Mouse (Mus musculus): ENCODE measurements around the gene Tpt1.
"Not testable (repeated sequence)": the region's sequence is repeated elsewhere in the genome, so short reads cannot be mapped to it uniquely, and the experiment has no call there.

Tpt1 gene

GRCm38 (mm10) chr14:75833546-75834250 is 11.2 kb upstream of the Tpt1 start:
- Histone ChIP-seq H3K36me3 (ENCODE audit: control insufficient read depth, insufficient read depth, low read length, poor library complexity, severe bottlenecking) (no peaks in the 10 kb centered on the region), H3K27me3 (ENCODE audit: control insufficient read depth, insufficient read depth, low read length, poor library complexity, severe bottlenecking) (no peaks in the 10 kb centered on the region)
- DNase-seq (ENCODE audit: low read depth, low spot score), result no peak

DNA sequence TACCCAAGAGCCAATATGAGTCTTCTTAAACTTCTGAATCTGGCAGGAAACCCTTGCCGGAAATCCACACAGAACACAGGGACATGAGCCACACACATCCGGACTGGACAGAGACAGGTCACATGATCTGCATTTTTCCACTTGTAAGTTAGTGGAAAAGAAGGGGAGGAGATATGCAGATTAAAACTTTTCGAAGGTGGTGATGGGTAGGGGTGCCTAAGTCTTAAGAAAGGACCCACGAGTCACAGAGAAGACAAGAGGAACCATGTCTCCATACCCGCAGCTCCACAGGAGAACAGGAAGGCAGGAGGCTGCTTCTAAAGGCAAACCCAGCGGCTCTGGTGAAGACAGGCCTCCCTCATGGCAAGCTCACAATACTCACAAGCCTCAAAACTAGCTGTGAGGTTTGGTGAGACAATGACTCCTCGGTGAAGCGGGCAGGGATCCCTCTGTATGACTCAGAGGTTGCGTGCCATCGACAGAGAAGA is 10.6 kb upstream of the Tpt1 start:
- Histone ChIP-seq H3K27me3 (ENCODE audit: control insufficient read depth, insufficient read depth, low read length, poor library complexity, severe bottlenecking) (no peaks in the 10 kb centered on the region), H3K36me3 (ENCODE audit: control insufficient read depth, insufficient read depth, low read length, poor library complexity, severe bottlenecking) (no peaks in the 10 kb centered on the region)
- DNase-seq (ENCODE audit: low read depth, low spot score), result peak; percentile 89

- DNase-seq (ENCODE audit: low read depth, low spot score), result peak; percentile 81
- Histone ChIP-seq H3K36me3 (ENCODE audit: control insufficient read depth, insufficient read depth, low read length, poor library complexity, severe bottlenecking) (no peaks in the 10 kb centered on the region), H3K27me3 (ENCODE audit: control insufficient read depth, insufficient read depth, low read length, poor library complexity, severe bottlenecking) (no peaks in the 10 kb centered on the region)
Observed at GRCm38 (mm10) chr14:75834739-75835381, 10.0 kb upstream of the Tpt1 start.

DNA sequence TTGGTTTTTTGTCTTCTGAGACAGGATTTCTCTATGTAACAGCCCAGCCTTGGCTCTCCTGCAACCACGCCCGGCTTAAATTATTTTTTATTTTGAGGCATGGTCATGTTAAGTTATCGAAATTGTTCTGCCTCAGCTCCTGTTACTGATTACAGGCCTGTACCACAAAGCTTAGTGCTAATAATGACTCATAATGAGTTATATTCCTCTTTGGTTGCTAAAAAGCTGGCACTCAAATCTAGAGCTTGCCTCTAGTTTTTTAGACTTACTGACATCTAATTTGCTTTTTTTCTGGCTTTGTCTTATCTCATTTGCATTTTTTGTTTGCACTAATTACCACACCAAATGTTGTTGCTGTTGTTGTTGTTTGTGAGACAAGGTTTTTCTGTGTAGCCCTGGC is 8.3 kb upstream of the Tpt1 start:
- no peak for DNase-seq (ENCODE audit: low read depth, low spot score)
- H3K36me3 ChIP-seq (ENCODE audit: control insufficient read depth, insufficient read depth, low read length, poor library complexity, severe bottlenecking), result no peaks in the 10 kb centered on the region
- no peaks in the 10 kb centered on the region for H3K27me3 ChIP-seq (ENCODE audit: control insufficient read depth, insufficient read depth, low read length, poor library complexity, severe bottlenecking)

DNA sequence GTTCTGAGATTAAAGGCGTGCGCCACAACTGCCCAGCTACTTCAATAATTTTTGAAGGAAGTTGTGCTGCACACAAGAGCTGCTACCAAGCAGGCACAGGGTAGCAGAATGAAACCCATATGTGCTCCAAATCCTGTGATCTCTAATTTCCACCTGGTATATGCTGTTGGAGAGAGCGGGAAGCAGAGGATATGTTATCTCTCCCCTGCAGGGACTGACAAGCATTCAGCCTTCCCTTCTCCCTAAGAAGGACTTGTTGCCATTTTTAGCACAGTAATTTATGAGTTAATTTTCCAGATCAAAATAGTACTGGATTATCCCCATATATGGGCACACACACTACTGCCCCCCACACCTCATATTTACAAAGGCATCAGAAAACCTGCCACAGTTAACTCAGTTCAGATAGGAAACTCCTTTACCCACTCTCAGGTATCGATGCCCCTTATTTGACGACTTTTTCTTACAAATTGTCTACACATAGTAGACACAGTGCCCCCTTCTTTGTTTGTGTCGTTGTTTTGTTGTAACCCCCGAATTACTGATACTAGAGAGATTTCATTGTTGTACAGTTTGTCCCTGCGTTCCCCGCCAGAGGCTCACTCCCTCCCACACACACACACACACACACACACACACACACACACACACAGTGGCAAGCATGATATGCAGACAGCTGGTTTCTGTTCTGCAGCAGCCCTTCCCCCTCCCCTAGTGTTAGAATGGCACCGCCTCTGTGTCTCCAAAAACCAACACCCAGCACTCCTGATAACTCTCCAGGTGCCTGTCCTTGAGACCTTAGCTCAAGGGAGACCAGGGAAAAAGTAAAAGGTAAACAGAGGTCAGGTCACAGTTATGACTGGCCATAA is 7.6 kb upstream of the Tpt1 start:
- Histone ChIP-seq H3K36me3 (ENCODE audit: control insufficient read depth, insufficient read depth, low read length, poor library complexity, severe bottlenecking) (no peaks in the 10 kb centered on the region), H3K27me3 (ENCODE audit: control insufficient read depth, insufficient read depth, low read length, poor library complexity, severe bottlenecking) (no peaks in the 10 kb centered on the region)
- peak; percentile 66 for DNase-seq (ENCODE audit: low read depth, low spot score)

GRCm38 (mm10) chr14:75841758-75842157 is 3.1 kb upstream of the Tpt1 start:
- H3K27me3 ChIP-seq (ENCODE audit: control insufficient read depth, insufficient read depth, low read length, poor library complexity, severe bottlenecking); H3K36me3 ChIP-seq (ENCODE audit: control insufficient read depth, insufficient read depth, low read length, poor library complexity, severe bottlenecking); DNase-seq (ENCODE audit: low read depth, low spot score): not testable (repeated sequence)

DNA sequence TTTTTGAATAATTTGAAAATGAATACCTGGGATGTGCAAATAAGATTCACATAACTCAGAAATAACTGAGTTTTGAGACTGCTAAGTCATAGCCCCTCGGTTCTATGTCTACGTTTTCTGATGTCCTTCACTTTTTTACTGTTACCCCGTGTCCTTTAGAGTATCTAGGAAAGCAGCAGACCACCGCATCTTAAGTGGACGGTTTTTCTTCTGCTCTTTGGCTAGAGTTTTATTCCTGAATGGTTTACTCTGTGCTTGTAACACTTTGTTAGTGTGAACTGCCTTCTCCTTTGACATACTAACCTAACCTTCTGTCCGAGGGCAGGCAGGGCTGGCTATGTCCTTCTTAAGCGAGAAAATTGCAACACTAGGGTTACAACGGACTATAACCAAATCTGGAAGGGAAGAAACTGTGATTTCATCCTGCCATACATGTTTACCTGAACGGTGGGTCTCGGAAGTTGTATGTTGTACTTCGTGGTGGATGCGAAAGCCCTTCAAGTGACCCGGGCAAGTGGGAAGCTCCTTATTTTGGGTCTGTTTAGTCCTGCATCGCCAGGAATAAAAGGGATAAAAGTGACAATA is 690 bp upstream of the Tpt1 start:
- DNase-seq (ENCODE audit: low read depth, low spot score), result no peak
- Histone ChIP-seq H3K36me3 (ENCODE audit: control insufficient read depth, insufficient read depth, low read length, poor library complexity, severe bottlenecking) (peaks cover 15% of the 10 kb centered on the region), H3K27me3 (ENCODE audit: control insufficient read depth, insufficient read depth, low read length, poor library complexity, severe bottlenecking) (no peaks in the 10 kb centered on the region)

DNA sequence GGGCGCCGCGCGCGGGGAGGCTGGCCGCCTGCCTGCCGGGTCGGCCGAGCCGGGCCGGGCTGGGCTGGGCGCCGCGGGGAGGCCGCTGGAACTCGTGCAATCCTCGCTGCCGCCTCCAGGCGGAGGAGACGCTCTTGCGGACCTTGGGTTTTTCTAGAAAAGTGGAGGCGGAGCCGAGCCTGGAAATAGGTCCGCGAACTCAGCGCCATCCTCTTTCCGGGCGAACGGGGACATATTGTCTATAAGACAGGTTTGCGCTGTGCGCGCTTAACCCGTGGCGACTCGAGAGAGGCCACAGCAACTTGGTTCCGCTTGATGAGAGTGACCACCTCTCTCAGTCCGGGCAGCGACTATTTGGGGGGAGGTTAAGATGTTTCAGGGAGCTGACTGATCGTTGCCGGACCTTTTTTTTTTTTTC is 814 bp downstream of the Tpt1 start:
- Histone ChIP-seq H3K36me3 (ENCODE audit: control insufficient read depth, insufficient read depth, low read length, poor library complexity, severe bottlenecking) (peaks cover 18% of the 10 kb centered on the region), H3K27me3 (ENCODE audit: control insufficient read depth, insufficient read depth, low read length, poor library complexity, severe bottlenecking) (no peaks in the 10 kb centered on the region)
- peak; percentile 95 for DNase-seq (ENCODE audit: low read depth, low spot score)

- no peak for DNase-seq (ENCODE audit: low read depth, low spot score)
- Histone ChIP-seq H3K27me3 (ENCODE audit: control insufficient read depth, insufficient read depth, low read length, poor library complexity, severe bottlenecking) (no peaks in the 10 kb centered on the region), H3K36me3 (ENCODE audit: control insufficient read depth, insufficient read depth, low read length, poor library complexity, severe bottlenecking) (peaks cover 20% of the 10 kb centered on the region)
Observed at GRCm38 (mm10) chr14:75847669-75848068, 2.8 kb downstream of the Tpt1 start.

DNA sequence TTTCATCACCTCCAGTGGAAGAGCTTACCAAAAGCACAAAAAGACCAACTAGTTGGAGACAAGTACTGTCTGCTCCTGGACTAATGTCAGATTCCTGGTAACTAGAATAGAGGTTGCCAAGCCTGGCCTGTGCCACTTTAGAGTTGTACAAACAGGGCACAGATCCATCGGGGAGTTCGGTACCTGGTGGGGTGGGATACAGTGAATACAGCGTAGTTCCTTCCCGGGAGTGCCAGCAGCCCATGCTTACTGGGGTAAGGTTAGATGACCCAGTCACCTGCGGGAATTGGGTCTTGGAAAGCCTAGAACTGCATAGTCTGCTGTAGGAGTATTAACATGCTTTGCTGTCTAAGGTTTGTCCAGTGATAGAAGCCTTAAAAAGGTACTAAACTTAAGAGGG is 3.6 kb downstream of the Tpt1 start:
- DNase-seq (ENCODE audit: low read depth, low spot score), result no peak
- H3K36me3 ChIP-seq (ENCODE audit: control insufficient read depth, insufficient read depth, low read length, poor library complexity, severe bottlenecking), result peaks cover 20% of the 10 kb centered on the region
- no peaks in the 10 kb centered on the region for H3K27me3 ChIP-seq (ENCODE audit: control insufficient read depth, insufficient read depth, low read length, poor library complexity, severe bottlenecking)

DNA sequence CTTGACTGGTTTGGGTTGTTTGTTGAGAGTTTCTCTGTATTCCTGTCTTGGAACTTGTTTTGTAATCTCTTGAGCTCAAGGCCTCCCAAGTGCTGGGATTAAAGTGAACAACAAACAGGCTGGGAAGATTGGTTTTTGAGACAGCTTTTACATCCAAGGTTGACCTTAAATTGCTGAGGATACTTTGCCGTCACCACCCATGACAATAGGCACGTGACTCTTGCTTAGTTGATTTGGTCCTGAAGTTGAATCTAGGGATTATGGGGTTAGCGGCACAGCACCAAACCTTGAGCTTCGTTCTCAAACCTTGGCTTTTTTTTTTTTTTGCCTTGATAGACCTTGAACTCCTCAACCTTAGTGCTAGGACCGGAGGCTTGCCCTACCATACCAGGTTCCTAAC is 4.3 kb downstream of the Tpt1 start:
- H3K27me3 ChIP-seq (ENCODE audit: control insufficient read depth, insufficient read depth, low read length, poor library complexity, severe bottlenecking), result no peaks in the 10 kb centered on the region
- no peak for DNase-seq (ENCODE audit: low read depth, low spot score)
- H3K36me3 ChIP-seq (ENCODE audit: control insufficient read depth, insufficient read depth, low read length, poor library complexity, severe bottlenecking), result peaks cover 20% of the 10 kb centered on the region

GRCm38 (mm10) chr14:75849842-75850568 is 5.1 kb downstream of the Tpt1 start:
- peaks cover 20% of the 10 kb centered on the region for H3K36me3 ChIP-seq (ENCODE audit: control insufficient read depth, insufficient read depth, low read length, poor library complexity, severe bottlenecking)
- no peak for DNase-seq (ENCODE audit: low read depth, low spot score)
- H3K27me3 ChIP-seq (ENCODE audit: control insufficient read depth, insufficient read depth, low read length, poor library complexity, severe bottlenecking), result no peaks in the 10 kb centered on the region

GRCm38 (mm10) chr14:75850819-75851218 is 5.9 kb downstream of the Tpt1 start:
- no peaks in the 10 kb centered on the region for H3K27me3 ChIP-seq (ENCODE audit: control insufficient read depth, insufficient read depth, low read length, poor library complexity, severe bottlenecking)
- peaks cover 20% of the 10 kb centered on the region for H3K36me3 ChIP-seq (ENCODE audit: control insufficient read depth, insufficient read depth, low read length, poor library complexity, severe bottlenecking)
- no peak for DNase-seq (ENCODE audit: low read depth, low spot score)

DNA sequence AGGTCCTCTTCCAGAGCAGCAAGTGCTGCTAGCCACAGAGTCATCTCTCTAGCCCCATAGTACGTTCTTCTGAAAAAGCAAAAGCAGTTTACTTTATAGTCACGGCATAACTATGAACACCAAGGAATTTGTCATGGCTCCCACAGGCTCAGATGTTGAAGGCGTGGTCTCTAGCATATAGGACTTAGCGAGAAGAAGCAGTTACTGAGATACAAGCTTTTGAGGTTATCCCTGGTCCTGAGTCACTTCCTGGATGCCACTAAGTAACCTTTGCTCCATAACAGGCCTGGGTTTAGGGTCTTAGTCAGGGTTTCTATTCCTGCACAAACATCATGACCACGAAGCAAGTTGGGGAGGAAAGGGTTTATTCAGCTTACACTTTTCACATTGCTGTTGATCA is 7.1 kb downstream of the Tpt1 start:
- no peak for DNase-seq (ENCODE audit: low read depth, low spot score)
- no peaks in the 10 kb centered on the region for H3K27me3 ChIP-seq (ENCODE audit: control insufficient read depth, insufficient read depth, low read length, poor library complexity, severe bottlenecking)
- H3K36me3 ChIP-seq (ENCODE audit: control insufficient read depth, insufficient read depth, low read length, poor library complexity, severe bottlenecking), result peaks cover 15% of the 10 kb centered on the region

Measured in splenic B cell, adult 2 months (primary cell).